Mouse (Mus musculus): ENCODE results near the gene Lpin3.

The Lpin3 gene

GRCm38 (mm10) chr2:160880453-160881195 lies at the start of gene Lpin3:
TSS of gene Lpin3 (plus strand) at chr2:160880670.
- in situ Hi-C loops (cut with MboI): loop anchor here (10.0 kb wide), 1 partner anchor 286 kb away; no protein-coding TSS in a partner anchor

GRCm38 (mm10) chr2:160840838-160841237 lies 39.6 kb upstream of the Lpin3 start:
- in situ Hi-C loops (cut with MboI): no loop called here

- in situ Hi-C loops (cut with MboI): no loop called here
Observed at GRCm38 (mm10) chr2:160847664-160848063, 32.8 kb upstream of the Lpin3 start.

- in situ Hi-C loops (cut with MboI): no loop called here
Observed at GRCm38 (mm10) chr2:160848186-160848585, 32.3 kb upstream of the Lpin3 start.

GRCm38 (mm10) chr2:160849617-160850240 lies 30.7 kb upstream of the Lpin3 start:
- in situ Hi-C loops (cut with MboI): no loop called here

GRCm38 (mm10) chr2:160850360-160850759 lies 30.1 kb upstream of the Lpin3 start:
- in situ Hi-C loops (cut with MboI): no loop called here

- in situ Hi-C loops (cut with MboI): no loop called here
Observed at GRCm38 (mm10) chr2:160854687-160855086, 25.8 kb upstream of the Lpin3 start.

- in situ Hi-C loops (cut with MboI): no loop called here
Observed at GRCm38 (mm10) chr2:160856359-160857102, 23.9 kb upstream of the Lpin3 start.

- in situ Hi-C loops (cut with MboI): no loop called here
Observed at GRCm38 (mm10) chr2:160860363-160860762, 20.1 kb upstream of the Lpin3 start.

- in situ Hi-C loops (cut with MboI): no loop called here
Observed at GRCm38 (mm10) chr2:160864112-160864511, 16.4 kb upstream of the Lpin3 start.

GRCm38 (mm10) chr2:160865266-160865665 lies 15.2 kb upstream of the Lpin3 start:
- in situ Hi-C loops (cut with MboI): no loop called here

GRCm38 (mm10) chr2:160869446-160869845 lies 11.0 kb upstream of the Lpin3 start:
- in situ Hi-C loops (cut with MboI): no loop called here

GRCm38 (mm10) chr2:160871310-160871709 lies 9.2 kb upstream of the Lpin3 start:
- in situ Hi-C loops (cut with MboI): loop anchor here (10.0 kb wide), 1 partner anchor 147 kb away; no protein-coding TSS in a partner anchor

GRCm38 (mm10) chr2:160872395-160872794 lies 8.1 kb upstream of the Lpin3 start:
- in situ Hi-C loops (cut with MboI): loop anchor here (10.0 kb wide), 1 partner anchor 148 kb away; no protein-coding TSS in a partner anchor

- in situ Hi-C loops (cut with MboI): loop anchor here (10.0 kb wide), 1 partner anchor 148 kb away; no protein-coding TSS in a partner anchor
Observed at GRCm38 (mm10) chr2:160872890-160873382, 7.5 kb upstream of the Lpin3 start, which contains the start of gene Zhx3. TSS of gene Zhx3 (minus strand) at chr2:160872998.

- in situ Hi-C loops (cut with MboI): loop anchor here (10.0 kb wide), 1 partner anchor 150 kb away; no protein-coding TSS in a partner anchor
Observed at GRCm38 (mm10) chr2:160874231-160874877, 6.1 kb upstream of the Lpin3 start.

- in situ Hi-C loops (cut with MboI): loop anchor here (10.0 kb wide), 1 partner anchor 151 kb away; no protein-coding TSS in a partner anchor
Observed at GRCm38 (mm10) chr2:160876115-160876514, 4.4 kb upstream of the Lpin3 start.

GRCm38 (mm10) chr2:160881462-160882101 lies 1.1 kb downstream of the Lpin3 start:
- in situ Hi-C loops (cut with MboI): loop anchor here (10.0 kb wide), 1 partner anchor 287 kb away; no protein-coding TSS in a partner anchor

- in situ Hi-C loops (cut with MboI): loop anchor here (10.0 kb wide), 1 partner anchor 288 kb away; no protein-coding TSS in a partner anchor
Observed at GRCm38 (mm10) chr2:160882436-160882835, 2.0 kb downstream of the Lpin3 start.

- in situ Hi-C loops (cut with MboI): loop anchor here (10.0 kb wide), 1 partner anchor 289 kb away; no protein-coding TSS in a partner anchor
Observed at GRCm38 (mm10) chr2:160883912-160884311, 3.4 kb downstream of the Lpin3 start.

GRCm38 (mm10) chr2:160884830-160885229 lies 4.4 kb downstream of the Lpin3 start:
- in situ Hi-C loops (cut with MboI): loop anchor here (10.0 kb wide), 1 partner anchor 290 kb away; no protein-coding TSS in a partner anchor
